Mouse (Mus musculus): ENCODE measurements around the gene Rbm20.

DNA sequence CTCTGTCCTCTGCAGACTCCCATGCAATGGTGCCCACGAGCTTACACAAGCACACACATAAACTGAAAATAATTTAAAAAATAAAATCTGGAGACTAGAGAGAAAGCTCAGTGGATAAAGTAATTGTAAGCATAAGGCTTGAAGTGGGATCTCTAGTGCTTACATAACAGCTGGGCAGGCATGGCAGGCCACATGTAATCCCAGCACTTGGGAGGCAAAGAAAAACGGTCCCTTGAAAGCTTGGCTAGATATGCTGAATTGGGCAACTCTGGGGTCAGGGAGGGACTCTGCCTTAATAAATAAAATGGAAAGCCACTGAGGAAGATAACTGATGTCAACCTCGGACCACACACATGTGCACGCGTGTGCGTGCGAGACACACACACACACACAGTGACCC lies 104.7 kb downstream of the Rbm20 start:
- TF ChIP-seq CTCF (IDR thresholded peaks at IDR 0.05; ENCODE audit: low read depth) = no peak
- TF ChIP-seq EP300 (optimal IDR thresholded peaks at IDR 0.05) = no peak

Measured in stomach, postnatal 0 days (tissue).